Mouse (Mus musculus): Measurements from ENCODE around the gene Rab7b. TPM values are rescaled to one million over a fixed set of nuclear protein-coding genes. Genes with fewer than 3 reads are reported as not detected.

Rab7b gene
- polyA plus RNA-seq, 1 experiment from 2014 or later, result 14.0 TPM

DNA sequence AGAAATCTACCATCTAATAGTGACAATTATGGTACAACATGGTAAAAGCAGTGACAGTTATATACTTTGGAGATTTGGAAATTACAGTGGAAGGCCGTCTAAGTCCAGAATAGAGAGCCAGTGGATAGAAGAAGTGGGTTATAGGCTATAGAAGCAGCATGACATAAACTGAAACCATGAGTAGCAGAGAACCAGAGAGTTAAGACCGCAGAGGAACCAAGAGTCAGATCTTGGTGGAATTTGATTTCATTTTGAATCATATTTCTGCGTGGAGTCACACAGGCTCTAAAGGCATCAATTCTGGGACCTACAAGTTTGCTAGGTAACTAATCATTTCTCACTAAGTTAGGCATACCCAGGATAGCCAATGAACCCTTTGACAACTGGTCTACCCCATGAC is 10.3 kb downstream of the Rab7b start:
- no peak overlapping the region for H3K9ac ChIP-seq
- no peak overlapping the region for H3K27ac ChIP-seq
- no peak overlapping the region for H3K4me2 ChIP-seq
- H3K27me3 ChIP-seq, result no peaks in the 10 kb centered on the region
- H3K4me3 ChIP-seq, result no peak overlapping the region
- H3K4me1 ChIP-seq, result no peaks in the 10 kb centered on the region
- H3K36me3 ChIP-seq, result no peaks in the 10 kb centered on the region
- H3K9me3 ChIP-seq, result no peaks in the 10 kb centered on the region
- no peak for ATAC-seq (ENCODE audit: insufficient number of reproducible peaks, low FRiP score, low TSS enrichment, low read depth)
- 88% methylated on average over 3 of the region's 3 CpGs for WGBS

DNA sequence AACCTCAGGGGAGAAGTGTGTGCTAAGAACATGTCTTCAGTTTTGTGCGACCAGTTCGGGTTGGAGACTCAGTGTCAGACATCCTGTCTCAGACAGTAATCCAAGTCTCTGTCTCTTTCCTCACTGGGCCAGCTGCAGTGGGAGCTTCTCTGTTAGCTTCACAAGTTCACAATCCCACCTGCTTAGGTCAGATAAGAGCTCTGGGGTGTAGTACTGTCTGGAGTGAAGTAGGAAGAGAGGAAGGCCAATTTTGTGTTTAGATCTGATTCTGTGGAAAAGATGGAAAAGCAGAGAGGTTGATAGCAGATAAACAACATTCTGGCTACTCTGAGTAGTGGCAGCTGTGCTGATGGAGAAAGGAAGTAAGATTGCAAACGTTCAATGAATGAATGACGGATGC is 11.1 kb downstream of the Rab7b start:
- no peaks in the 10 kb centered on the region for H3K4me1 ChIP-seq
- H3K36me3 ChIP-seq, result no peaks in the 10 kb centered on the region
- no peak overlapping the region for H3K4me3 ChIP-seq
- WGBS, result 82% methylated on average over 4 of the region's 4 CpGs
- no peaks in the 10 kb centered on the region for H3K9me3 ChIP-seq
- H3K9ac ChIP-seq, result no peak overlapping the region
- no peak overlapping the region for H3K27ac ChIP-seq
- ATAC-seq (ENCODE audit: insufficient number of reproducible peaks, low FRiP score, low TSS enrichment, low read depth), result no peak
- no peaks in the 10 kb centered on the region for H3K27me3 ChIP-seq
- H3K4me2 ChIP-seq, result no peak overlapping the region

DNA sequence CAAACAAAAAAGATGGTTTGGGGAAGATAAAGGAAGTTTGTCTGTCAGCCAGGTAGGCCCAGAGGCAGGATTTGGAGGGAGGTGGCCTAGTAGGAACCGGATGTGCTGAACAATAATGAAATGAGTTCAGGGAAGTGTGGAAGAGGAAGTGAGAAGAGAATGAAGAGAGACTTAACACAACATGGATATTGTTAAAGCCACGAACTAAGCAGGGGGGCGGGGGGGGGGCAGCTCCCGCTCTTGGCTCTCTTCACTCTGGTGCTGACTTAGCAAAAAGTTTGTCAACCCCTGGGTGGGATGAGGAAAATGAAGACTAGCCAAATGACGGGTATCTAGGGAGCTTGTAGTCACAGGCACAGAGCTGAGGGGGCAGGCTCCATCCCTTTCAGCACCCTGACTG is 12.0 kb downstream of the Rab7b start:
- Histone ChIP-seq H3K4me1 (no peaks in the 10 kb centered on the region), H3K9me3 (no peaks in the 10 kb centered on the region), H3K27me3 (no peaks in the 10 kb centered on the region), H3K27ac (no peak overlapping the region), H3K36me3 (no peaks in the 10 kb centered on the region), H3K9ac (no peak overlapping the region), H3K4me2 (no peak overlapping the region), H3K4me3 (no peak overlapping the region)
- WGBS, result 79% methylated on average over 5 of the region's 5 CpGs
- no peak for ATAC-seq (ENCODE audit: insufficient number of reproducible peaks, low FRiP score, low TSS enrichment, low read depth)

DNA sequence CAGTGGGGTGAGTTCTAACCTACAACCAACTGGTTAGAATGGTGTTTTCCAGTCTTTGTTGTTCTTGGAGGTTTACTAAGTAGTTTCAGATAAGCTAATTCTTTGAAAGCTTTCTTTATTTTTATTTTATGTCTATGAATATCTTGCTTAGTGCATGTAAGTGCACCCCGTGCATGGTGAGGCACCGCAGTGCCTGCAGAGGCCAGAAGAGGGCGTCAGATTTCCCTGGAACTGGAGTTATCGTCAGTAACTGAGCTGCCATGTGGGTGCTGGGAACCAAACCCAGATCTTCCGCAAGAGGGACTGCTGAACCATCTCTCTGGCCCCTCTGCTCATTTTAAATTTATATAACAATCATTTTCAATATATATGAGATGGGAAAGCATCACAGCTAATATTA is 12.9 kb downstream of the Rab7b start:
- H3K4me3 ChIP-seq, result no peak overlapping the region
- H3K4me2 ChIP-seq, result no peak overlapping the region
- H3K27me3 ChIP-seq, result no peaks in the 10 kb centered on the region
- WGBS, result 79% methylated on average over 5 of the region's 5 CpGs
- H3K9me3 ChIP-seq, result no peaks in the 10 kb centered on the region
- no peak overlapping the region for H3K9ac ChIP-seq
- H3K36me3 ChIP-seq, result no peaks in the 10 kb centered on the region
- no peaks in the 10 kb centered on the region for H3K4me1 ChIP-seq
- no peak for ATAC-seq (ENCODE audit: insufficient number of reproducible peaks, low FRiP score, low TSS enrichment, low read depth)
- no peak overlapping the region for H3K27ac ChIP-seq

DNA sequence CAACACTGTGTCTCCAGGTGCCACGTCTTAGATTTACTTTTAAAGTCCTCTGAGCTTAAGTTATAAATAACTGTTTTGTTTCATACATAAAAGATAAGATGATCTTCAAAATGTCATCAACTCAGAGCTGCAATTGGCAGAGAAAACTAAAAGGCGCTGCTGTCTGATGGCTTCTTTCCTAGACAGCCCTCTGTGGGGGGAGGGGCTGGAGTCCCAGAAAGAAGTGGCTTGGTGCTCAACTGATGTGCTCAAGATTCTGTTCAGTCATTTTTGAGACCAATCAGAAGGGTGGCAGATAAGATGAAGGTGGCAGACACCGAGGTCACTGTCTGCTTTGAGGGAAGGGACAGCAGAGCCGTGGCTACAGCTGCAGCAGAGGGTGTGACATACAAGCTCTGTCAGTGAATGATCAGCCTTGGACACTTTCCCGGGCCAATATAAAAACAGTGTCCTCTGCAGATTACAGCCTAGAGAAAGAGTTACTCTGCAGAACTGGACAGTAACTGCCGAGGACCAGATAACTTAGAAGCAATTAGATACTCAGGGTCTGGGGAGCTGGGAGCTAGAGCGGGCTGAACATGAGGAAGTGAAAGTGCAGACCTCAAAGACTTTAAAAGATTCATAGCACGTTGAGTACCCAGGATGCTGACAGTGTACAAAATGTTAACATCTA is 13.7 kb downstream of the Rab7b start:
- H3K4me3 ChIP-seq, result no peak overlapping the region
- H3K9ac ChIP-seq, result no peak overlapping the region
- no peaks in the 10 kb centered on the region for H3K27me3 ChIP-seq
- no peak overlapping the region for H3K4me2 ChIP-seq
- H3K4me1 ChIP-seq, result no peaks in the 10 kb centered on the region
- no peaks in the 10 kb centered on the region for H3K36me3 ChIP-seq
- ATAC-seq (ENCODE audit: insufficient number of reproducible peaks, low FRiP score, low TSS enrichment, low read depth), result no peak
- 69% methylated on average over 8 of the region's 8 CpGs for WGBS
- no peak overlapping the region for H3K27ac ChIP-seq
- H3K9me3 ChIP-seq, result no peaks in the 10 kb centered on the region

DNA sequence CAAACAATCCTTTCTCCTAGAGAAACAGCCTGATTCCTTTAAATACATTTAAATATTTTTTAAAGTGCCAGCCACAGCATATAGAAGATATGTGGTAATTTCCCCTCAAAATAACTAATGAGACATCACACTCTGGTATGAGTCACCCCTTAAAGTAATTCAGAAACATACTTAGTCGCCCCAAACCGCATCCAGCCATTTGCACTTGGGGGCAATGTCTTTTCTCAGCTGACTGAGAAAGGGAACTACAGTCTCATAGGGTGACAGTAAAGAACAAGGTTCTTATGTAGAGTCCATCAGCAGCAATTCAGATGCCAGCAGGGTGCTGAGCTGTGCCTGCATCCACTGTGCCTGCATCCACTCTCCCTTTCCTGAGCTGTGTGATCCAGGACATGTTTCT is 15.0 kb downstream of the Rab7b start:
- WGBS, result 76% methylated on average over 2 of the region's 2 CpGs
- no peak for ATAC-seq (ENCODE audit: insufficient number of reproducible peaks, low FRiP score, low TSS enrichment, low read depth)
- Histone ChIP-seq H3K4me2 (no peak overlapping the region), H3K36me3 (no peaks in the 10 kb centered on the region), H3K4me3 (no peak overlapping the region), H3K27me3 (no peaks in the 10 kb centered on the region), H3K9me3 (no peaks in the 10 kb centered on the region), H3K9ac (no peak overlapping the region), H3K4me1 (no peaks in the 10 kb centered on the region), H3K27ac (no peak overlapping the region)

DNA sequence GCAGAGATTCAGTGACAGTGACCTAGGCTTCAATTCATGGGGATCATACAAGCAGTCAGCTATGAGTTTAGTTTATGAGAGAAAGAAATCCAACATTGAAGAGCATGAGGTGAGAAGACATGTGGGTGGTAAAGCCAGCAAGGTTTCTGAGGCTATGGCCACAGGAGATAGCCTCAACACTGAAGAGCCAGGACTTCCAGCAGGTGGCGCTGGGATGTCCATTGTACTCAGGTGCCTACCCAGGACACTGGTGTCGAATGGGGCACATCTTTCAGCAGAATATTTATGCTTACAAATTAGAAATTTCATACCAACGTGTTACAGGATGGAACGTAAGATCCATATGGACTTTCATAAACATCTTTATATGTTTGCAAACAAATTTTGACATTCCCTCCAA is 19.8 kb downstream of the Rab7b start:
- Histone ChIP-seq H3K9ac (no peak overlapping the region), H3K4me1 (no peaks in the 10 kb centered on the region), H3K36me3 (no peaks in the 10 kb centered on the region), H3K27me3 (no peaks in the 10 kb centered on the region), H3K4me3 (no peak overlapping the region), H3K9me3 (no peaks in the 10 kb centered on the region), H3K4me2 (no peak overlapping the region), H3K27ac (no peak overlapping the region)
- WGBS, result 17% methylated on average over 4 of the region's 4 CpGs
- no peak for ATAC-seq (ENCODE audit: insufficient number of reproducible peaks, low FRiP score, low TSS enrichment, low read depth)

DNA sequence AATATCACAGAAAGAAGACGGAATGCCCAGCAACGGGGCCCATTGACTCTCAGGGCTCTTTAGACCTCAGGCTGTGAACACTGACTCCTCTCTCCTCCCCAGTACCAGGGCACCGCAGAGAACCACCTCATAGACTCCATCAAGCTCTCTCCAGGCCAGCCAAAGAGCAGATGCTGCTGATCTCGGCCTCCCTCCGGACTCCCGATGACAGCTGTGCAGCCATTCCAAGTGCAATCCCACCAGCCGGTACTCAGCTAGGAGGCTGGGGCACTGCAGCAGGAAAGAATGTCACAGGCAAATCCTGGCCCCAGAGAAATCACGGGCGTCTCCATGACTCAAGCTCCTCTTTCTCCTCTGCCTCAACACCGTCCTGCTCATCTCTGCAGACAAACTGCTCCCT is 23.0 kb downstream of the Rab7b start:
- Histone ChIP-seq H3K36me3 (no peaks in the 10 kb centered on the region), H3K9ac (no peak overlapping the region), H3K4me2 (no peak overlapping the region), H3K27me3 (no peaks in the 10 kb centered on the region), H3K9me3 (no peaks in the 10 kb centered on the region), H3K27ac (no peak overlapping the region), H3K4me3 (no peak overlapping the region), H3K4me1 (no peaks in the 10 kb centered on the region)
- no peak for ATAC-seq (ENCODE audit: insufficient number of reproducible peaks, low FRiP score, low TSS enrichment, low read depth)
- WGBS, result 77% methylated on average over 10 of the region's 10 CpGs

DNA sequence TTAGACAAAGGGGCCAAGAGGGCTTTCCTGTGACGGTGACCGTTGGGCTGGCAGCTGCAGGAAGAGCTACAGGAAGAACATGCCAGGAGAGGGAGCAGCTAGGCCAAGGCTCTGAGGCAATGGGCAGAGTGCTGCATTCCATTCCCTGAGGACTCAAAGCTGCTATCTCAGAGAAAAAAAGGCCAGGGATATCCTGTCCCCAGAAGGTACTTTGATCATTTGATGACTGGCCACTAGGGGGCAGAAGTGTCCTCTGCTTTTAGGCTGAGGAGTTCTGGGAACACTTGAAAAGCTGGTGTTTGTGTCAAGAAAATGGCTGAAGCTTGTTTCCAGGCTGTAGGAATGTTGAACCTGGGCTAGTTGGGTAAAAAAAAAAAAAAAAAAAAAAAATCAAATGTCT is 23.9 kb downstream of the Rab7b start:
- no peak overlapping the region for H3K9ac ChIP-seq
- no peak for ATAC-seq (ENCODE audit: insufficient number of reproducible peaks, low FRiP score, low TSS enrichment, low read depth)
- H3K4me2 ChIP-seq, result no peak overlapping the region
- H3K9me3 ChIP-seq, result no peaks in the 10 kb centered on the region
- 33% methylated on average over 2 of the region's 2 CpGs for WGBS
- no peaks in the 10 kb centered on the region for H3K36me3 ChIP-seq
- H3K4me3 ChIP-seq, result no peak overlapping the region
- no peak overlapping the region for H3K27ac ChIP-seq
- H3K27me3 ChIP-seq, result no peaks in the 10 kb centered on the region
- H3K4me1 ChIP-seq, result no peaks in the 10 kb centered on the region

DNA sequence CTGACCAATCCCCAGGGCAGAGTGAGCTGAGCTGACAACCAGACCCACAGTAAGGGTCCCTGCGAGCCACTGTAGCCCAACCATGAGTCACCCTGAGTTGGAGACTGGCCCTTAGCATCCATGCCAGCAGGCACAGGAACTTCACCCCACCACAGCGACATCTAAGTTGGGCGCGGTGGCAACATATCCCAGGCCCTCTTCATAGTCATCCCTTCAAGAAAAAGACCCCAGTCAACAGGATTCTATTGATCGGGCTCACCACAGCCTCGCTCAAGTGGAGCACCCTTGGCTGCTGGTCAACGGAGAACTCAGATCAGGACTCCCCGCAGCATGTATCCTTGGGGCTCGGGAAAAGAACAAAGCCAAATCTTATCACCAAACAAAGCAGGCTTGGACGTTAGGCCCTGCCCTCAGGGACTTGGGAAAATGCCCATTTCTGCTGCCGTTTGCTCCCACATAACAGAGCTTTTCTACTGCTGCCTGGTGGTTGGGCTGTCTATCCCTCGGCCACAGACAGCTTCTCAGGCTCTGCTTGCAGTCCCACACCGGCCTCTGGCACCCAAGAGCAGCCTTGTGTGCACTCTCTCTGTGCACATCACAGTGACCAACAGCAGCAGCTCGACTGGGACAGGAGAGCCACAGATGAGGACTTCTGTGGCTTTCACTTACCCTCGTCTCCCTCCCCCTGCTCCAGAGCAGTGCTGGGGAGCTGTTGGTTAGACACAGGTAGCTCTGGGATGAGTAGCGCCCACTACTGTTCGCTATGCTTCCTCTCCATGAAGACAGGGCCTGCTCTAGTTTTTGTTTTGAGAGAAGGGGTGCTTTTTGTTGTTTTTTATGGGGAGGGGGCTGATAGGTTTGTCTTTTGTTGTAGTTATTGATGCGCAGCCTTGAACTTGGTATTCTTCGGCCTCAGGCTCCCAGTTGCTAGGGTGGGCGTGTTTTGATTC is 26.2 kb downstream of the Rab7b start:
- Histone ChIP-seq H3K4me2 (no peak overlapping the region), H3K27ac (no peak overlapping the region), H3K9ac (no peak overlapping the region), H3K4me1 (no peaks in the 10 kb centered on the region), H3K9me3 (no peaks in the 10 kb centered on the region), H3K36me3 (no peaks in the 10 kb centered on the region), H3K27me3 (no peaks in the 10 kb centered on the region), H3K4me3 (no peak overlapping the region)
- ATAC-seq (ENCODE audit: insufficient number of reproducible peaks, low FRiP score, low TSS enrichment, low read depth), result no peak
- WGBS, result 69% methylated on average over 20 of the region's 20 CpGs

DNA sequence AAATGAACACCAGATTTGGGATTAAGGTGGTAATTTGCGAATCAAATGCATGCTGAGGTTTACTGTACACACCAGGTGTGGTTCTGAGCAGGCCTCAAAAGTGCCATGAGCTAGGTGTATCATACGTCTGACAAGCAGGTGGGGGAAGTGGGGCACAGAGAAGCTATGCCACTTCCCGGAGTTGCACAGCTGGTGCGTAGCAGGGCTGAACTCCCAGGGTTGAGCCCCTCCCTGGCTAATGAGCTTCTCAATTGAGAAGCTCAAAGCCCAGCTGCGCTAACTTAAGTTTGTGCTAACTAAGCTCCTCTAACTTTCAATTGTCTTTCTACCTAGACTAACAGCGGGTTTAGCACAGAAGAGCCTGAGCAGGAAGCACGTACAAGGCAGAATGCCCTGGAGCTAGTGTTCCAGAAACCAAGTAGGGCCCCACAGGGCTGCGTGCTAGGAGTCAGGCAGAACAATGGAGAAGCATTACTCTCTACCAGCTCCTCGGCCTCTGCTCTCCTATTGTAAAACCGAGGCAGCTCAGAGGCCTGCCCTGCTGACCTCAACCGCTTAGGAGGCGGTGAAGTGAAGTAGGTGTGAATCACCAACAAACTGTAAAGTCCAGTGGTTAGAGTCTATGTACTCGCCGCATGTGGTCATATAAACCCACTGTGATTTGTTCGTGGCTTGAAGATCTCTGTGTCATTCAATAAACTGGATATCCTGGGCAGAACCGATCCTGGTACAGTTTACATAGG is 30.6 kb downstream of the Rab7b start:
- no peak overlapping the region for H3K4me3 ChIP-seq
- ATAC-seq (ENCODE audit: insufficient number of reproducible peaks, low FRiP score, low TSS enrichment, low read depth), result no peak
- H3K9ac ChIP-seq, result no peak overlapping the region
- no peaks in the 10 kb centered on the region for H3K4me1 ChIP-seq
- no peak overlapping the region for H3K4me2 ChIP-seq
- H3K27me3 ChIP-seq, result no peaks in the 10 kb centered on the region
- WGBS, result 60% methylated on average over 16 of the region's 16 CpGs
- H3K36me3 ChIP-seq, result no peaks in the 10 kb centered on the region
- H3K9me3 ChIP-seq, result no peaks in the 10 kb centered on the region
- no peak overlapping the region for H3K27ac ChIP-seq

DNA sequence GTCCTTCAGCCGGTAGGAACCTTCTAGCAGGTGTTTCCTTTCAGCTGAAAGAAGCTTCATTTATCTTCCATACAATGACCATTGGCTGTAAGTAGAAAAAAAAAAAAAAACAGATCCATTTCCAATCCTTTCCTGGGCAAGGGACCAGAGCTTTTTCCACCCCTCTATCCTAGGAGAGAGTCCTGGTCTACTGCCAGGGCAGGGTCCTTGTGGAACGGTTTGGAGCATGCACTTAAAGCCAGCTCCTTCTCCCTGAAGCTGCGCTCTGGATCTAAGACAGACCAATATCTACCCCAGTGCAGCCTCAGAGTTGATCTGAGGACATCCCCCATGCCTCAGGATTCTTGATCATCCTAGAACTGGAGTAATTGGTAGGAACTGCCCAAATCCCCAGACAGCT is 33.5 kb downstream of the Rab7b start:
- H3K9me3 ChIP-seq, result no peaks in the 10 kb centered on the region
- no peak for ATAC-seq (ENCODE audit: insufficient number of reproducible peaks, low FRiP score, low TSS enrichment, low read depth)
- no peak overlapping the region for H3K4me2 ChIP-seq
- H3K36me3 ChIP-seq, result no peaks in the 10 kb centered on the region
- no peak overlapping the region for H3K4me3 ChIP-seq
- no peak overlapping the region for H3K27ac ChIP-seq
- H3K4me1 ChIP-seq, result no peaks in the 10 kb centered on the region
- 76% methylated on average over 3 of the region's 3 CpGs for WGBS
- no peaks in the 10 kb centered on the region for H3K27me3 ChIP-seq
- H3K9ac ChIP-seq, result no peak overlapping the region
